Mouse (Mus musculus): ENCODE measurements around the gene Copg1. TPM values are rescaled to one million over a fixed set of nuclear protein-coding genes. Genes with fewer than 3 reads are reported as not detected.

The Copg1 gene
- total RNA-seq (2021), result 100 to 1,000 TPM; 230 to 232 TPM

- intact Hi-C loops (cut with DNase I), result loop anchor here (2.0 to 5.0 kb wide), 3 partner anchors 37 to 105 kb away; partner anchors contain the start of genes Cnbp, Gm45140 and Isy1
These were observed at the start of gene Copg1 for GRCm38 (mm10) chr6:87887594-87888233. Gene Copg1, plus strand, starts transcription at chr6:87887814.

GRCm38 (mm10) chr6:87838551-87839197 lies 48.9 kb upstream of the Copg1 start, which contains the start of gene Isy1:
Gene Isy1, minus strand, starts transcription at chr6:87838798.
- intact Hi-C loops (cut with DNase I), result loop anchor here (1.0 to 10.0 kb wide), 4 partner anchors 13 to 146 kb away; partner anchors contain the start of genes Cnbp, Copg1 and H1fx
- peak; percentile 95 to 96 for DNase-seq (ENCODE audit: low spot score in 2 of 2)

More at GRCm38 (mm10) chr6:87887594-87888233, at the start of gene Copg1:
- DNase-seq (ENCODE audit: low spot score in 2 of 2), result peak; percentile 100

- no peak for DNase-seq (ENCODE audit: low spot score in 2 of 2)
- intact Hi-C loops (cut with DNase I), result loop anchor here (5.0 to 10.0 kb wide), 3 partner anchors 47 to 145 kb away; partner anchors contain the start of genes Copg1 and H1fx
These were observed 47.7 kb upstream of the Copg1 start for GRCm38 (mm10) chr6:87839797-87840341.

- intact Hi-C loops (cut with DNase I), result no loop called here
- DNase-seq (ENCODE audit: low spot score in 2 of 2), result no peak
These were observed 46.0 kb upstream of the Copg1 start for GRCm38 (mm10) chr6:87841635-87842034.

- no peak for DNase-seq (ENCODE audit: low spot score in 2 of 2)
- intact Hi-C loops (cut with DNase I), result no loop called here
These were observed 45.4 kb upstream of the Copg1 start for GRCm38 (mm10) chr6:87842254-87842653.

- intact Hi-C loops (cut with DNase I), result no loop called here
- DNase-seq (ENCODE audit: low spot score in 2 of 2), result no peak
These were observed 42.5 kb upstream of the Copg1 start for GRCm38 (mm10) chr6:87845031-87845695.

- DNase-seq (ENCODE audit: low spot score in 2 of 2), result no peak
- intact Hi-C loops (cut with DNase I), result no loop called here
These were observed 40.8 kb upstream of the Copg1 start for GRCm38 (mm10) chr6:87846813-87847212.

GRCm38 (mm10) chr6:87849780-87850154 lies 37.8 kb upstream of the Copg1 start:
- no peak for DNase-seq (ENCODE audit: low spot score in 2 of 2)
- intact Hi-C loops (cut with DNase I), result loop anchor here (2.0 kb wide), 1 partner anchor 37 kb away; the partner anchor contains the start of gene Copg1

GRCm38 (mm10) chr6:87850155-87850899 lies 37.3 kb upstream of the Copg1 start:
- intact Hi-C loops (cut with DNase I), result loop anchor here (2.0 kb wide), 1 partner anchor 36 kb away; the partner anchor contains the start of gene Copg1
- peak in 1 of 2 experiments; percentile 68 for DNase-seq (ENCODE audit: low spot score in 2 of 2)

GRCm38 (mm10) chr6:87850900-87851614 lies 36.6 kb upstream of the Copg1 start, which contains the start of gene Cnbp:
Gene Cnbp, minus strand, starts transcription at chr6:87851106.
- peak; percentile 97 to 98 for DNase-seq (ENCODE audit: low spot score in 2 of 2)
- intact Hi-C loops (cut with DNase I), result loop anchor here (1.0 to 2.0 kb wide), 2 partner anchors 13 to 36 kb away; partner anchors contain the start of genes Copg1 and Isy1

- DNase-seq (ENCODE audit: low spot score in 2 of 2), result no peak
- intact Hi-C loops (cut with DNase I), result loop anchor here (1.0 to 2.0 kb wide), 2 partner anchors 14 to 35 kb away; partner anchors contain the start of genes Copg1 and Isy1
These were observed 35.7 kb upstream of the Copg1 start for GRCm38 (mm10) chr6:87851871-87852270.

- intact Hi-C loops (cut with DNase I), result no loop called here
These were observed 34.2 kb upstream of the Copg1 start for GRCm38 (mm10) chr6:87853446-87853845.

GRCm38 (mm10) chr6:87857071-87857470 lies 30.5 kb upstream of the Copg1 start:
- intact Hi-C loops (cut with DNase I), result no loop called here
- peak in 1 of 2 experiments; percentile 24 for DNase-seq (ENCODE audit: low spot score in 2 of 2)

More at GRCm38 (mm10) chr6:87853446-87853845, 34.2 kb upstream of the Copg1 start:
- DNase-seq (ENCODE audit: low spot score in 2 of 2), result no peak

- intact Hi-C loops (cut with DNase I), result no loop called here
- DNase-seq (ENCODE audit: low spot score in 2 of 2), result no peak
These were observed 21.4 kb upstream of the Copg1 start for GRCm38 (mm10) chr6:87866211-87866610.

GRCm38 (mm10) chr6:87867256-87867655 lies 20.4 kb upstream of the Copg1 start:
- intact Hi-C loops (cut with DNase I), result no loop called here
- DNase-seq (ENCODE audit: low spot score in 2 of 2), result no peak

GRCm38 (mm10) chr6:87868871-87869506 lies 18.6 kb upstream of the Copg1 start:
- intact Hi-C loops (cut with DNase I), result no loop called here
- peak in 1 of 2 experiments; percentile 30 for DNase-seq (ENCODE audit: low spot score in 2 of 2)

- intact Hi-C loops (cut with DNase I), result no loop called here
- no peak for DNase-seq (ENCODE audit: low spot score in 2 of 2)
These were observed 17.2 kb upstream of the Copg1 start for GRCm38 (mm10) chr6:87870440-87870839.

GRCm38 (mm10) chr6:87871240-87871639 lies 16.4 kb upstream of the Copg1 start:
- DNase-seq (ENCODE audit: low spot score in 2 of 2), result no peak
- intact Hi-C loops (cut with DNase I), result no loop called here
